Mouse (Mus musculus): ENCODE measurements around the gene Irak3. TPM values are rescaled to one million over a fixed set of nuclear protein-coding genes. Genes with fewer than 3 reads are reported as not detected.
"Not testable (repeated sequence)": the region's sequence is repeated elsewhere in the genome, so short reads cannot be mapped to it uniquely, and the experiment has no call there.

Irak3 gene
- total and polyA plus RNA-seq, 2 experiments from 2014 or later: 1.0 TPM; not detected in 1

DNA sequence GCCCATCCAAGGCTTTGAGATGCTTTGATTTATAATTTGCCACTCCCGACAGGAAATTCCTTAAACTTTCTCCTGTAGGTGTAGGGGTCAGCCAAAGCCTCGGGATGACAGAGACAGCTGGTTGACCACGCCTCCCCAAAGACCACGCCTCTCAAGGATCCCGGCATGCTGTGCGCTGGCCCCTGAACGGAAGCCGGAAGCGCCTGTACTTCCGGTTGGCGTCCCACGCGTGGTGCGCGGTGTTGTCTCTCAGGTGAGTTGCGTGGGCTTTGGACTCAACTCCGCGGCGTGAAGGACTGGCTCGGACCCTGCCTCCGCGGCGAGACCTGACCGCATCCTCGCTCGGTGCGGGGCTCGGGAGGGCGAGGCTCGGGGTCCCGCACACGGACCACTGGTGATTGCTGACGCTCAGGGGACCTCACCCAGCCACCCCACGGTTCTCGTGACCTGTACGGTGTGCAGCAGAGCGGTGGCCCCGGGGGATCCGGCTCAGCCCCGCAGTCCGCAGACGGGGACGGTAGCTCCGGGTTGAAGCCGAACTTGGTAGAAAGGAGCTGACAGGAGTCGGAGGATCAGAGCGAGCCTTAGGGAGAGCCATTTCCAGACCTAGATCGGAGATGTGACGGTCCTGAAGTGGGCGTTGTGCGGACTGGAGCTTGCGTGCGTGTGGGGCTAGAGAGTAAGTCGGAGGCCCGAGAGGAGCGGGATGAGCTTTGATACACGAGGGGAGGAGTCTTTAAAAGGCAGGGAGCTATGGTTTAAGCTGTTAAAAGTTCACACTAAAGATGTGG lies 25.1 kb upstream of the Irak3 start, which contains the start of gene Llph:
Gene Llph, plus strand, starts transcription at position 200 of the 791 bp plus-strand sequence.
- Histone ChIP-seq H3K9ac (replicated peaks; ENCODE audit: low read depth, low read length) (peak within 1 kb of the TSS; percentile 91), H3K4me2 (ENCODE audit: low read depth, low read length) (peak within 1 kb of the TSS; percentile 84), H3K4me1 (ENCODE audit: control insufficient read depth, insufficient read depth) (no peaks in the 10 kb centered on the region), H3K9me3 (replicated peaks; ENCODE audit: control insufficient read depth, low read length) (no peaks in the 10 kb centered on the region), H3K4me3 (ENCODE audit: low read depth, low read length) (peak within 1 kb of the TSS; percentile 98), H3K27me3 (ENCODE audit: control insufficient read depth, insufficient read depth, low read length) (no peaks in the 10 kb centered on the region), H3K36me3 (replicated peaks; ENCODE audit: control insufficient read depth, insufficient read depth, low read length) (peaks cover 42% of the 10 kb centered on the region), H3K27ac (ENCODE audit: low read depth) (peak within 1 kb of the TSS; percentile 72)
- peak; percentile 89 for DNase-seq (ENCODE audit: low spot score)
- no peak for TF ChIP-seq CTCF (IDR thresholded peaks at IDR 0.05; ENCODE audit: low read depth)
- TF ChIP-seq EP300 (IDR thresholded peaks at IDR 0.05; ENCODE audit: low read depth): no peak
- WGBS: under 1% methylated on average over 57 of the region's 57 CpGs
- ATAC-seq (ENCODE audit: insufficient read depth, low read depth): peak; percentile 94

DNA sequence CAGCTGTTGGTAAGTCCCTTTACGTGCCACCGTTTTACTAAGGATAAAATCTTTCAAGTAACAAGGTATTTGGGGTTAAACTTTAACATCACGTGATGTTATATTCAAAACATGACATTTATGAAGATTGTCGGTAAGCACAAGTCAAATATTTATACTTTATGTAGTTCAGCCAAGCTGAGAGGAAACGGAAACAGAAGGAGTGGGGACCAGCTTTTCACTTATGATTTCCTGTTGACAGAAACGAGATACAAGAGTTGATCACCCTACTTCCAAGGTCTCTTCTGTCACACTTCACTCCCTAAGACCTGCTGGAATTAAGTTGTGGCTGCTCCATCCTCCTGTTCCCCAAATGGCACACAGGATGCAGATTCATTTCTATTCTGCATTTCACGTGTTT lies 18.8 kb upstream of the Irak3 start:
- no peak overlapping the region for H3K4me3 ChIP-seq (ENCODE audit: low read depth, low read length)
- no peak for DNase-seq (ENCODE audit: low spot score)
- ATAC-seq (ENCODE audit: insufficient read depth, low read depth): no peak
- H3K36me3 ChIP-seq (replicated peaks; ENCODE audit: control insufficient read depth, insufficient read depth, low read length): peaks cover 47% of the 10 kb centered on the region
- H3K27me3 ChIP-seq (ENCODE audit: control insufficient read depth, insufficient read depth, low read length): no peaks in the 10 kb centered on the region
- H3K4me2 ChIP-seq (ENCODE audit: low read depth, low read length): no peak overlapping the region
- TF ChIP-seq EP300 (IDR thresholded peaks at IDR 0.05; ENCODE audit: low read depth) (no peak), CTCF (IDR thresholded peaks at IDR 0.05; ENCODE audit: low read depth) (no peak)
- H3K9me3 ChIP-seq (replicated peaks; ENCODE audit: control insufficient read depth, low read length): no peaks in the 10 kb centered on the region
- peak overlapping the region; percentile 41; the same call in 1 of the 2 replicates for H3K27ac ChIP-seq (ENCODE audit: low read depth)
- H3K9ac ChIP-seq (replicated peaks; ENCODE audit: low read depth, low read length): no peak overlapping the region
- no peaks in the 10 kb centered on the region for H3K4me1 ChIP-seq (ENCODE audit: control insufficient read depth, insufficient read depth)
- 65% methylated on average over 7 of the region's 7 CpGs for WGBS

DNA sequence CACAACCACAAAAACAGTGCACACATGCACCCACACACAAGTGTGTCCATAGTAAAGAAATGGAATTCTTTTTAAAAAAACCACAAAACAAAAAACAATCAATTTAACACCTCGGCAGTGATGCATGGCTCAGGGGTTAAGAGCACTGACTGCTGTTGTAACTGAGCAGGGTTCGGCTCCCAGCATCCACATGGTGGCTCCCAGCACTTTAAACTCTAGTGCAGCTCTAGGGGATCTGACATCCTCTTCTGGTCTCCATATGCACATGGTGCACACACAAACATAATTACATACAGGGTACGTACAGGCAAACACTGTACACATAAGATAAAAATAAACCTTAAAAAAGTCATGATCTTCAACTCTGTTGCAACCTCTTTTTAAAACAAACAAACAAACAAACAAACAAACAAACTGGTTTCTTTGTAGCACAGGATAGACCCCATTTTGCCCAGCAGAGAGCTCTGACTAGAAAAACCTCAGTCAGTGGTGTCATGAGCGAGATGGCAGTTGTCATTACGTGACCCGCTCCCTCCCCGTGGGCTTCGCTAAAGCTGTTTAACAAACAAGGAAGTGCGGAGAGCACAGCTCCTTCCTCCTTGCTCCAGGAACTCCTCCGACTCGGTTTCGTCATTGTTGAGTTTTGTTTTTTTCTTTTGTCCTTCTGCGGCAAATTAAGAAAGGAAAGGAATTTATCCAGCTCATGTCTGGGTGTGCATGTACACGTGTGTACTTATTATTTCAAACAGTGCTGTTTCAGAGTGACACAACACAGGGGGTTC lies 17.8 kb upstream of the Irak3 start:
- 71% methylated on average over 14 of the region's 14 CpGs for WGBS
- H3K4me1 ChIP-seq (ENCODE audit: control insufficient read depth, insufficient read depth): no peaks in the 10 kb centered on the region
- no peak overlapping the region for H3K4me3 ChIP-seq (ENCODE audit: low read depth, low read length)
- DNase-seq (ENCODE audit: low spot score): no peak
- no peak overlapping the region for H3K4me2 ChIP-seq (ENCODE audit: low read depth, low read length)
- H3K36me3 ChIP-seq (replicated peaks; ENCODE audit: control insufficient read depth, insufficient read depth, low read length): peaks cover 49% of the 10 kb centered on the region
- H3K9ac ChIP-seq (replicated peaks; ENCODE audit: low read depth, low read length): no peak overlapping the region
- ATAC-seq (ENCODE audit: insufficient read depth, low read depth): no peak
- H3K9me3 ChIP-seq (replicated peaks; ENCODE audit: control insufficient read depth, low read length): no peaks in the 10 kb centered on the region
- TF ChIP-seq CTCF (IDR thresholded peaks at IDR 0.05; ENCODE audit: low read depth) (no peak), EP300 (IDR thresholded peaks at IDR 0.05; ENCODE audit: low read depth) (no peak)
- peak overlapping the region; percentile 41 for H3K27ac ChIP-seq (ENCODE audit: low read depth)
- no peaks in the 10 kb centered on the region for H3K27me3 ChIP-seq (ENCODE audit: control insufficient read depth, insufficient read depth, low read length)

DNA sequence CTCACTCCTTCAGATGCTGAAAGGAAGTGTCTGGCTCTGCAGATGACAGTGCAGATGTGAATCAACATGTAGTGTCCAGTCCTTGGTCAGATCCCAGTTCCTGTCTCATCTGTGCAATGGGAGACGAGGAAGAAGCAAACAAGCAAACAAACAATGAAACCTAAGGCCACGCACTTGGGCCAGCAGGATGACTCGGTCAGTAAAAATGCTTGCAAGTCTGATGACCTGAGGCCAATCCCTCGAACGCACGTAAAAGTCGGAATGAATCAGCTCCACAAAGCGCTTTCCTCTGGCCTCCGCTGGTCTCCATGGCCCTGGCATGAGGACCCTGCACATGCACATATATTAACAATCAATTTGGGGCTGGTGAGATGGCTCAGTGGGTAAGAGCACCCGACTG lies 17.1 kb upstream of the Irak3 start:
- Histone ChIP-seq H3K4me1 (ENCODE audit: control insufficient read depth, insufficient read depth) (no peaks in the 10 kb centered on the region), H3K4me2 (ENCODE audit: low read depth, low read length) (no peak overlapping the region), H3K4me3 (ENCODE audit: low read depth, low read length) (no peak overlapping the region), H3K27me3 (ENCODE audit: control insufficient read depth, insufficient read depth, low read length) (no peaks in the 10 kb centered on the region), H3K27ac (ENCODE audit: low read depth) (no peak overlapping the region), H3K9me3 (replicated peaks; ENCODE audit: control insufficient read depth, low read length) (no peaks in the 10 kb centered on the region), H3K9ac (replicated peaks; ENCODE audit: low read depth, low read length) (no peak overlapping the region), H3K36me3 (replicated peaks; ENCODE audit: control insufficient read depth, insufficient read depth, low read length) (peaks cover 42% of the 10 kb centered on the region)
- 91% methylated on average over 10 of the region's 10 CpGs for WGBS
- ATAC-seq (ENCODE audit: insufficient read depth, low read depth) (no peak), DNase-seq (ENCODE audit: low spot score) (no peak)
- TF ChIP-seq CTCF (IDR thresholded peaks at IDR 0.05; ENCODE audit: low read depth) (no peak), EP300 (IDR thresholded peaks at IDR 0.05; ENCODE audit: low read depth) (no peak)

DNA sequence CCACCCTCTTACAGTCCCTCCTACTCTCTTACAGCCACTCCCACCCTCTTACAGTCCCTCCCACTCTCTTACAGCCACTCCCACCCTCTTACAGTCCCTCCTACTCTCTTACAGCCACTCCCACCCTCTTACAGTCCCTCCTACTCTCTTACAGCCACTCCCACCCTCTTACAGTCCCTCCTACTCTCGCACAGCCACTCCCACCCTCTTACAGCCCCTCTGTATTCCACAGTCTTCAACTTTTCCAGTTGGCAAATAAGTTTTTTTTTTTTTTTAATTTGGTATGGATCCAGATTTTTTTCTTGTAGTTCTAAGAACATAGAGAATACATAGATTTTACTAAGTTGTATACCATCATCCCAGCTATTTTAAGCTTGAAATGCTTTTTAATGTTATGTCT lies 15.2 kb upstream of the Irak3 start:
- H3K36me3 ChIP-seq (replicated peaks; ENCODE audit: control insufficient read depth, insufficient read depth, low read length): peaks cover 35% of the 10 kb centered on the region
- not testable (repeated sequence) for DNase-seq (ENCODE audit: low spot score); H3K27me3 ChIP-seq (ENCODE audit: control insufficient read depth, insufficient read depth, low read length); H3K9me3 ChIP-seq (replicated peaks; ENCODE audit: control insufficient read depth, low read length); H3K9ac ChIP-seq (replicated peaks; ENCODE audit: low read depth, low read length); ATAC-seq (ENCODE audit: insufficient read depth, low read depth); H3K4me1 ChIP-seq (ENCODE audit: control insufficient read depth, insufficient read depth); H3K27ac ChIP-seq (ENCODE audit: low read depth); H3K4me3 ChIP-seq (ENCODE audit: low read depth, low read length); H3K4me2 ChIP-seq (ENCODE audit: low read depth, low read length)
- WGBS: 83% methylated on average over 1 of the region's 1 CpGs
